Mouse (Mus musculus) adrenal gland, postnatal 36 days (tissue): ENCODE results near the gene Itga9. TPM values are rescaled to one million over a fixed set of nuclear protein-coding genes. Genes with fewer than 3 reads are reported as not detected.

Source experiments
- DNase-seq, 2 experiments: peaks; one replicate each; pipeline ENCODE4 v3.0.0; 2021; ENCODE audit warnings: mixed read lengths in 1 of 2
- total RNA-seq, 2 experiments: library from RNA; stranded (reverse); gene quantifications; 2 replicates each; pipeline ENCODE4 v1.2.3; 2021

Gene Itga9
- total RNA-seq, 2 experiments from 2014 or later = 56.9 to 81.3 TPM

DNA sequence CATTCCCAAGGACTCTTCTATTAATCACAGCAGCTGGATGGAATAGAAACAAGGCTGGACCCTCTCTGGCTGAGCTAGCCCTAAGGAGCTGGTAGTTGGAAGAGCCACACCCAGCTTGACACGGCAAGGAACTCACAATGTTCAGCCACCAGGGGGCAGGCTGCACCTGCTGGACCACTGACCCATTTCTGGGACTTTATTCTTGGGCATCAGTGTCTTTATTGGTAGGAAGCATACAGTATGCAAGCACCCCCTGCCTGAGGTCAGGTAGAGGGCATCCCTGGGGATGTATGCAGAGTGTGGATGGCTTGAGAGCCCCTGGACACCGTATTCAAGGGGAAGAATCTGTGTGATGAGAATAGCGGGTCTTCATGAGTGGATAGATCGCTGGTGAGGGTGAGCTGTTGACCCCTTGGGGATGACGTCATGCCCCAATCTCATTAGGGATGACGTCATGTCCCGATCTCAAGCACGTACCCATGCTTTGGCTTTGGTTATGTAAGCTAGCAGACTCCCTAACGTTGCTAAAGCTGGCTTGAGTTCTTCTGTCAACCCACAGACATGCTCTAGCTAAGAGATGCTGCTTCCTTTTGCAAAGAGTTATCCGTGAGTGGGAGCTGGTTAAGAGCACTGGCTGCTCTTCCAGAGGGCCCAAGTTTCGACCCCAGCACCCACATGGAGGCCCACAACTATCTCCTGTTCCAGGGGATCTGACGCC is 314.5 kb downstream of the Itga9 start:
- peak; percentile 85 to 89 for DNase-seq

DNA sequence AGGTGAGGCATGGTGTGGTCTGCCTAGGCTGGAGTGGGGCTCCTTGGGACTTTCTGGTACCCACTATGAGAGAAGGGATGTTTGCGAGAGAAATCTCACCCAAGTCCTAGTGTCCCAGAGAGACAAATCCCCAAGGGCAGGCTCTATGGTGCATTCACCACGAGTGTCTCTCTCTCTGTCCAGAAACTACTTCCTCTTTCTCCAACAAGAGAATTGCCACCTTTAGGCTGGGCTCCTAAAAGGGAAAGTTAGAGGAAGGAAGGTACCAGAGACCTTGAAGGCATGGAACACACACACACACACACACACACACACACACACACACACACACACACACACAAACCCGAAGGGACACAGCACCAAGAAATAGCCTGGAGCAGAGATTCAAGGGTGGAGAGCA is 315.4 kb downstream of the Itga9 start:
- DNase-seq = no peak

DNA sequence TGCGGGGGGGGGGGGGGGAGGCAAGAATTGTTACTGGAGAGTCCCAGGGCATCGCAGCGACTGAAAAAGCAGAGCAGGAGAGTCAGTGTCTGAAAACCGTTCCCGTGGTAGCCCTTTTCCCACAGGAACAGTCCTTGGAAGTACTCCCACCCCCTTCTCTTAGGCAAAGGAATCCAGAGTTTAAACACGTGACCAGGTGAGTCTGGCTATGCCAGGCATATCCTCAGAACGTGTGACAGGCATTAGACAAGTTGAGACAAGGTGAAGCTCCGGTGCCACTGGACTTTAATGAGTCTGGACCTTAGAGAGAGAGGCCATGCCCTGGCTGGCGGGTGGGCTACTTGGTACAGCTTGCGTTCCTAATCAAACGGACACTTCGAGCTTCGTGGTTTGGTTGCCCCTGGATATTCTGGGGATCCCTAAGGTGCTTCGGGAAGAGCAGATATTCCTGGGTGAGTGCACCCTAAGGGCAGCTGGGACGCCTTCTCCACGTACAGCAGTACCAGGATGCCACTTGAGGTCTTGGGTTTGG is 318.1 kb downstream of the Itga9 start:
- no peak for DNase-seq

DNA sequence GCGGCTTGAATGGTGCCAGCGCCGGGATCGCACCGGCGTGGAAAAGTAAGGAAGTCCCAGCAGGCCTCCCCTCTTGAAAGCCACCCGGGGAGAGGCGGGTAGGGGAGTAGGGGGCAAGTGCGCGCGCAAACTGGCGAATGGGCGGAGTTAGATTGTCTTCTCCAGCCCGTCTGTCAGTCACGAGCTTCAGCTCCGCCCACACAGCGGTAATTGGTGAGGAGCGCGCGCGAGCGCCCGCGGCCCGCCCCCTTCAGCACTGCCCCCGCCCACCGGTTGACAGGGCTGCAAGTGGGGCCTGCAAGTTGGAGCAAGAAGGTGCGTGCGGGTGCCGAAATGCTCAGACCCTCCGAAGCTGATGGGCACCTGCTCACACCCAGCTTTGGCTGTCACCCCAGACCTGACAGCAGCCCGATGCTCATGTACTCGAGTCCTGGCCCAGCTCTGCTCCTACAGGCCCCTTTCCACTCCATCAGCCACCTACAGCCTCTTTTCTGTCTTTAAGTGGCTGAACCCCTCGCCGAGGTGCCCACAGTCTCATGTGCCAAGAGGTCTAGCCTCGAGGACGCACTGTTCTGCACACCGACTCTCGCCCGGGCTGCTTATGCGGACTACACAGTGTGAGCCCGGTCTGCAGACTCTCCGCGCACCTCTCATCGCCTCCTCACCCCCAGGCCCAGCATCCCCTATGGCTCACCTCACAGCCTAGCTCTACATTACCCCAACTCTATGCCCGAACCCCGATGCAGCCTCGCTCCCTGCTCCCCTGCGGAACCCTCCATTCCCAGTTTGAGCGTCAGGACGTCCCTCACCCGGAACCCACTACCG is 319.0 kb downstream of the Itga9 start:
- DNase-seq = peak; percentile 98

DNA sequence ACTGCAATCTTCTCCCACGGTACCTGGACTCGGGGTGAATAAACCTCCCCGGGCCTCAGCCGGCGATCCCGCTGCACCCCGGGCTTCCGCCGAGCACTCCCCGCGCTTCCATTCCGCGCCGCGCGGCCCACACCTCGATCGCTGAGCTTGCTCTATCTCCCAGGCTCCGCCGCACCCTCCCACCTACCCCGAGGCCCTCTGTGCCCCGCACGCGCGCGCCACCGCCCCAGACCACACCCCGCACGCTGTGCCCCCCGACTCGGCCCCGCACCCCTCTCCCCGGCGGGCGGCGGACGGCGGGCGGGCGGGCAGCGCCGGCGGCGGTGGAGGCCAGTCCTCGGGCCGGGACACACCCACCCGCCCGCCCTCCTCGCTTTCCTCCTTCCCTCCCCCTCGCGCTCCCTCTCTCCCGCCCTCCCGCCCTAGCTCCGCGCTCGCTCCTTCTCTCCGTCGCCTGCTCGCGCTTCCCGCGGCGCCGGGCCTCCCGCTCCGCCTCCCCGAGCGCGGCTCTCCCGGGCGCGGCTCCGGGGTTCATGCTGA is 319.7 kb downstream of the Itga9 start, which contains the start of gene Ctdspl:
Gene Ctdspl (plus strand): TSS at position 343 of the 540 bp plus-strand sequence.
- peak; percentile 72 to 82 for DNase-seq

DNA sequence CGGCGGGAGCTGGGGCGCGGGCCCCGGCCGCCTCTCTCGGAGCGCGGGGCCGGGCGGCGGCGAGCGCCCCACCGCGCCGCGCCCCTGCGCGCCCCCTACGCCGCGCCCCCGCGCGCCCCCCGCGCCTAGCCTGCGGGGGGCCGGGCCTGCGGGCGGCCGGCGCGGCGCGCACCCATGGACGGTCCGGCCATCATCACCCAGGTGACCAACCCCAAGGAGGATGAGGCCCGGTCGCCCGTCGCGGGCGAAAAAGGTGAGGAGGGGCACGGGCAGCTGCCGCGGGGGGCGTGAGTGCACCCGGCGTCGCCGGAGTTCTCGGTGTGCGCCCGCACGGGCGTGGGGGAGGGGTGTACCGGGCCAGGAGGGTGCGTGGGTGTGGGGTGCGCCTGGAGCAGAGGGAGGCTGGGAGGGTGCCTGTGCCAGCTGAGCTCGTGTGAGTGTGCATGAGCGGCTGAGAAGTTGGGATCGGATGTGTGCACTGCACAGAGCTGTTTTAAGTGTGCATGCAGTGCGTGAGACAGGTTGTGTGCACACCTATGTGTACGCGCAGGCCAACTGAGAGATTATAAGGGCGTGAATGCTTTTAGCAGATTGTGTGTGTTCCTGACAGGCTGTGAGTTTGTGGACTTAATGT is 320.3 kb downstream of the Itga9 start:
- DNase-seq = peak; percentile 60 to 79

DNA sequence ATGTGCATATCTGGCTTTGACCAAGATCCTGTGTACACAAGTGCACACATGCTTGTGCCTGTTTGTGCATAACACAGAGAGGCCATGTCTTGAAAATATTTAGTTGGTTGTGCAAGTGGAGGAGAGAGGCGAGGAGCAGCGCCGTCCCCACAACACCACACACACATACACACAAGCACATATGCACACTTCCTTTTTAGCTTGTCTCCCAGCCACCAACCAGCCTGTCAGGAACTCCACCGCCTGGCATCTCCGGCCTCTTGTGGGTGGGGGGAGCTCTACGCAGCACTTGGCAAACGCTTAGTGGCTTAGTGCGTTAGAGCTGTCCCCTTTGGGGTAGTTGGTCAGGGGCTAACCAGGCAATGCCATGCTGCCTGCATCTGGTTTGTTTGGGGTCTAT is 321.0 kb downstream of the Itga9 start:
- DNase-seq = peak in 1 of 2 experiments; percentile 31

DNA sequence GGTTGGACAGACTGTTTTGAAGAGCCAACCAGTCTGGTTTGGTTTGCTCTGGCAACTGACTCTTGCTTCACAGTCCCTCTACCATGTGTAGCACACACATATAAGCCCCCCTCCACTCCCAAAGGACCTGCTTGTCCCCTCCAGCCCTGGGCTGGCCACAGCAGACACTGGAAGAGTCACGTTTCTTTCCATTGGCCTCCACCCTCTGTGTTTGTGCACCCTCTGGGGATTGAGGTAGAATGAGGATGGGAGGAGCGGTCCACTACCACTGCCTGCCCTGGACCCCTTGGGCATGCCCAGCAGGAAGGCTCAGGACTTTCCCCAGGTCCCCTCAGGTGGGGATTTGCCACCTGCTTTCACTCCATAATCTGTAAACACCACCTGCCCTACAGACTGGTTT is 321.5 kb downstream of the Itga9 start:
- no peak for DNase-seq

DNA sequence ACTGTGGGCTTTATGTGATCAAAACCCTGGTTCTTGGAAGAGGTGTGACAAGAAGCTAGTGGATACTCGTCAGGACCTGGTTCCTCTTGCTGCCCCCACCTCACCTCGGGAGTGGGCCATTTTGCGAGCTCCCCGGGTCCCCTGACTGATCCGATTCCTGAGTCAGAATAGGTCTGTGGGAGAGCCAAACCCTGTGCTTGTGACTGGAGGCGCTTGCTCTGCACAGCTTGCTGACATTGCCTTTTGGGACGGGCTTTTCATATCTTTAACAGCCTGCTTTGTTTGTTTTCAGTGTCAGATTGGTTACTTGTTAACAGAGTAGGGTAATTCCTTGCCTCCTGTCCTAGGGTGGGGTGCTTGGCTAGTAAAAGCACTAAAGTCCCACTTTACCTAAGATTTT is 322.2 kb downstream of the Itga9 start:
- DNase-seq = no peak

DNA sequence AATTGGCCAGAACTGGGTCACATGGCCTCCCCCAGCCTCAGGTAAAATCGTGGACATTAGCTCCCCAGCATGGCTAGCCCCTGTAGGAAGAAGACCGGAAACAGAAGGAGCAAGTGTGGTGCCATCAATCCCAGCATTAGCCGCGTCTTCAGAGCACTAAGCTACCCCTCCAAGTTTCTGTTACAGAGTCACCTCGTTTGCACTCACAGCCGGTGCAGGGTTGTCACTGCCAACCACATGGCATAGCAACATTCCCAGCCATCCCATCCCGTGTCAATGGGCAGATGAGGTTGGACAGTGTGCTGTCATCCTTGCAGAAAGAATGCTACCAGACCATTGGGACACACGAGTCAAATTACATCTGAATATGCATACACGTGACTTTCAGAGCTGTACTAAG is 324.1 kb downstream of the Itga9 start:
- no peak for DNase-seq

DNA sequence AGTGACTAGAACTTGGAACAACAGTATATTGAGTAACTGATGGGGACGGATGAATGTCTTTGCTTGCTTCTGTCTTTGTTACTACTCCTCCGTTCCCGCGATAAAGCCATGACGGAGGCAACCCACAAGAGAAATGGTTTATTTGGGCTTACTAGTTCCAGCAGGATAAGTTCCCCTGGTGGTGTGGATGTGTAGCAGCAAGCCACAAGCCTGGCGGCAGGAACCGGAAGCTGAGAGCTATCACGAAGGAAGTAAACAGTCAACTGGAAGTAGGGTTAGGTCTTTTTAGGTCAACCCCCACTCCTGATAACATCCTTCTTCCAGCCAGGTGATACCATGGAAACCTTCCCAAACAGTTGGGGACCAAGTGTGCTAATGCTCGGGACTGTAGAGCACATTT is 327.3 kb downstream of the Itga9 start:
- no peak for DNase-seq

DNA sequence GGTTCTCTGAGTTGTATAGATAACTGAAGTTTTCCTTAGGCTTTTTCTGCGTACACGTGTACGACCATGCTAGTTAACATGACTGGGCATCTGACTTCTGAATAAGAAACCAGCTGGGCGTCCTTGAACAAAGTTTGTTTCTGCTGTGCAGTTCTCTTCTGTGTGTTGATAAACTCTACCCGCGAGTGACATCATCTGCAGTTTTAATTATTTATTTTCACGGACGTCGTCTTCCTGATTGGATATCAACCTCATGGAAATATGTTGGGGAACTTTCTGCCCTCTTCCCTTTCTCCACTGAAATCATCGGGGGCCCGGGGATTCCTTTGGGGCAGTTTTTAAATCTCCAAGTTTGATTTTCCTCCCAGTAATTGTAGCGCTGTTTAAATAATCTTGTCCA is 327.8 kb downstream of the Itga9 start:
- DNase-seq = peak in 1 of 2 experiments; percentile 26

DNA sequence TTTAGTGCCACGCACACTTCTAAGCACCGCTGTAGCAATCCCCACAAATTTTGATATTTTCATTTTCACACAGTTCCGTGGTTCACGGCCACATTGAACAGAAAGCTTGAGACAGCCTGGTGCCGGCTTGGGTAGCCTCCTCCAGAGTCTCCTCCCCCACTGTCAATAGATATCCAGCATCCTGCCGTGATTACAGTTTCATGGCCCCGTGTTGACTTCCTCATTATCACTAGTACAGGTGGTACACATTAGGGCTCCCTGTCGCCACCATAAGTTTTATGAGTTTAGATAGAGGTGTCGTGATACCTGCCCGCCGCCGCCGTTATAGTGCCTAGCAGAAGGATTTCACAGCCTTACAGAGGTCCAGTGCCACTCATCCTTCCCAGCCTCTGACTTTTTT is 328.6 kb downstream of the Itga9 start:
- no peak for DNase-seq

DNA sequence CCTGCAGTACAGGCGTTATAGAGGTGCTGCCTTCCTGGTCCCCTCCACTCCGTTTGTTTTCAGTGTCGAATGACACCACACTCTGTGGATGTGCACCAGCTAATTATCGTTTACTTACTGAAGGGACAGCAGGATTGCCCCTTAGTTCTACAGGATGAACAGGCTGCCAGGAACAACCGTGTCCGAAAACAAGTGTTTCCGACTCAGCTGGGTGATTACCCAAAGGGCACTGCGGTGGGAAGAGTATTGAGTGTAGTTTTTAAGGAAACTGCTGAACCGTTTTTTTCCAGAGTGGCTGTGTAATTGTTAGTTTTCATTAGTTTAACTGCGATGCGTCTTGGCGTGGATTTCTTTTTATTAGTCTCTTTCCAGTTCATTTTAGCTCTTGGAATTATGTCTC is 329.6 kb downstream of the Itga9 start:
- peak in 1 of 2 experiments; percentile 30 for DNase-seq

DNA sequence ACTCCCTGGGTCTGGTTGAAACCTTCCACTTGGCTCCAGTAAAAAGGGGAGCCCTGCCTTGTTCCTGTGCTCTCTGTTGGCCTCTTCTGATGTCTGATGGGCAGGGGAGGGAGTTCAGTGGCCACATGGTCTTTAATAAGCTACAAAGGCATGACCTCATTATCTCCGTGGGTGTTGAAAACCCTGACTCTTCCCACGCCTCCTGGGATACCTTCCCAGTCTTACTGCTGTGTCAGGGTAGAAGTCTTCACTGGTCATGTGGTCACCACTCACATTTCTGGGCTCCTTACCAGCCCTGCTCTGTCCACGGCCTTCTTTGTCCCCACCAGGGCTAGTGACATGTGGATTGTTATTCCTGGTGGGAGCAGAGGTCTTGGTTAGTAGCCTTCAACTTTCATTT is 331.0 kb downstream of the Itga9 start:
- DNase-seq = no peak

DNA sequence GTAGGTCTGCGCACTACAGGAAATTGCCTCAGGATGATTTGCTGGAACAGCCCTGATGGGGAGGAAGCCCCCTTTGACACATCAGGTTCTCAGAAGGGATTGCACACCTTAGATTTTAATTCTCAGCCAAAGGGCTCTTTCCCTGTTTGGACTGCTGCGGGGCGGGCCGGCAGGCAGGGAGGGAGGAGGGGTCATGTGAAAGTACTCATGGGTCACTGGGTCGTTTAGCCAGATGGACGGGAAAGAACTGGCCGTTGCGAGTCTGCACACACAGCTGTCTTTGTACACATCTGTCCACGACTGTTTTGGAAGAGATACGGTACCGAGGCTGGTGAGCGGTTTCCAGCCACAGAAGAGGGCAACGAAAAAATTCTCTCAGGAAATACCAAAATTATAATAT is 332.9 kb downstream of the Itga9 start:
- peak in 1 of 2 experiments; percentile 33 for DNase-seq

DNA sequence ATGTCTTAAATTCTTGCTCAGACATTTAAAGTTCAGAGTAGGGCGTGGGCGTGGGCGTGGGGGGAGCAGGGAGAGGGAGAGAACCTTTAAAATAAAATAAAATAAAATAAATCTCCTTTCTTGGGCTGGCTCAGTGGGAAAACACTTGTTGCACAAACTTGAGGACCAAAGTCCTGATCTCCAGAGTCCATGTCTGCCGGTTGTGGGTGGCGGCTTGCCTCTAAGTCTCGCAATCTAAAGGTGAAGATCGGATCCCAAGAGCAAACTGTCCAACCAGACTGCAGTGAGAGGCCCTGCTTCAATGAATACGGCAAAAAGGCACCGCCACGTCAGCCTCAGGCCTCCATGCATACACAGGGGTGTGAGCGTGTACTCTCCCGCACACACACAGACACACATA is 333.3 kb downstream of the Itga9 start:
- DNase-seq = no peak

DNA sequence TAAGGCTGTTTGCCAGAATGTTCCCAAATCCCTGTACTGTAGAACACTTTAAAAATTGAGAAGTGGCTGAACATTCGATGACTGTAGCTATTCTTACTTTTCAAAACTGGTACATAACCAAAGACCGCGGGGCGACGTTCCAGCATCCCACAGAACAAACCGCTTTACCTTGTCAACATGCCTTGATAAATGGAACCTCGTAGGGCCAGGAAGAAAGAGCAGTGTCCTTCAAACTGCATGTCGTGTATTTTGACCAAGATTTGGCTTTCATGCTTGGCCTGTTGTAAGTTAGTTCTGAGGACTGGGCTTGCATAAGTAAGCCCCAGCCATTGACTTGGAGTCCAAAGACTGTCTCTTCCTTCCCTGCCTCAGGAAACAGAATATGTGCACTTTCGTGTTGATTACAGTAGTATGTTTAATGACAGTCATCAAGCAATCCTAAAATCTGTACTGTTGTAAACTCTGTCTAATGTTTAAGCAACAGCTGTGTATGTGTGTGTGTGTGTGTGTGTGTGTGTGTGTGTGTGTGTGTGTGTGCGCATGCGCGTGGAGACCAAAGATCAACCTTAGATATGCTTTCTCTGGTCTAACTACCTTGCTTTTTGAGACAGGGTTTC is 334.2 kb downstream of the Itga9 start:
- peak; percentile 41 to 66 for DNase-seq

DNA sequence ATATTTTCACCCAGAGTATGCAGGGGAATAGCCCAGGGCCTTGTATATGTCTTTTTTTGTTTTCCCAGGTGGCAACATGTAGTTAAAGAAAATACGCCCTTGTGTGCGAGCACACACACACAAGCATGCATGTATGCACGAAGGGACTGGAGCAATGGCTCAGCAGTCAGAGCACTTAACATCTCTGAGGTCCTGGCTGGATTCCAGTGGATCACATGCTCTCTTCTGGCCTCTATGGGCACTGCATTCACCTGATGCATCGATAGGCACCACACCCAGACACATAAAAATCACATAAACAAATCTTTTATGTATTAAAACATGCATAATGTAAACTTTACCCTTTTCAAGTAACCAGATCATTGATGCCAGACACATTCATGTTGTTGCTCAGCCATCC is 335.5 kb downstream of the Itga9 start:
- DNase-seq = no peak

DNA sequence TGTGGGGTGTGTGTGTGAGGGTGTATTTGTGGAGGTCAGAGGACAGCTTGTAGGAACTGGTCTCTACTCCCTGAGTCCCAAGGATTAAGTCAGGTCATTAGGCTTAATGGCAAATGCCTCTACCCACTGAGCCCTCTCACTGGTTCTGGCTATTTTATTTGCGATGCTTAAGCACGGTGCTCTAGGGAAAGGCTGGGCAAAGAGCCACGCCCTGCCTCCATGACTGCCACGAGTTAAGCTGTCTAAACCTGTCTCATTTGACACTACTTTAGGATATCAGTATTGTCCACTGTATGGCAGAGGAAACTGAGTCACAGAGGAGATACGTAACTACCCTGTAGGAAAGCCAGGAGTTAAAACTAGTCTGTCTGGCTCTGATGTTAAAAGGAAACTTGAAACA is 337.5 kb downstream of the Itga9 start:
- DNase-seq = no peak

DNA sequence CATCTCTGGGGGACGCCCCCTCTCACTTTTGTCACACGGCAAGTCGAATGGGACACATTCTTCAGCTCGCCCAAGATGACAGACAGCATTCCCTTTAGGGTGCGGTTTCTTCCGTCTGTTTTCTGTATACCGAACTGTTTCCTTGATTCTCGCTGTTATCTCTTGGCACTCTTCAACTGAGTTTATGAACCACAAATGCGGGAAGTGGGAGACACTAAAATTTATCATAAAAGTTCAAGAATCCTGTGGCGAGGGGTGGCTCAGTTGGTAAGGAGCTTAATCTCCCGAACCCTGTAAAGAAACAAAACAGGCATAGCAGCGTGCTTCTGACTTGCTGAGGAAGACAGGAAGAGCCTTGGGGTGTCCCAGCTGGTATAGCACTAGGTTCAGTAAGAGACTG is 337.9 kb downstream of the Itga9 start:
- no peak for DNase-seq

DNA sequence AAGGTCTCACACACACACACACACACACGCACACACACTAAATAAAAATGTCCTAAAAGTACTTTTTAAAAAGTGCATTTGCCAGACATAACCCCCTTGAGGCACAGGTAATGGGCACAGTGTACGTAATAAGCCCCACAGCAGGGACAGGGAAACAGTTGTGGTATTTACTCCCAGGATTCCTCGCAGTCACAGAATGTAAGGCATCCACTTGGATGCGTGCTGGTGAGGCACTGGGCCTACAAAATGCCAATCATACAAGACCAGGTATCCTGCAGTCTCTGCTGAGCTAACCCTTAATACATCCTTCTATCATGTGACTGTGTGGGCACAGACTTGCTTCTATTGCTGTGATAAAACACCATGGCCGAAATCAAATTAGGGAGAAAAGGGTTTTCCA is 342.0 kb downstream of the Itga9 start:
- DNase-seq = no peak
